Mouse (Mus musculus) adrenal gland, postnatal 10 days (tissue): ENCODE measurements around the gene Ttc16. TPM values are rescaled to one million over a fixed set of nuclear protein-coding genes. Genes with fewer than 3 reads are reported as not detected.

Experiments used
- DNase-seq: peaks from one replicate; pipeline ENCODE4 v3.0.0; 2021; ENCODE audit warnings: mixed read lengths
- total RNA-seq, 2 experiments: library from RNA; stranded (reverse); gene quantifications; 2 replicates each; pipeline ENCODE4 v1.2.3; 2021

The Ttc16 gene
- total RNA-seq, 2 experiments from 2014 or later, result 0.15 TPM; not detected in 1

DNA sequence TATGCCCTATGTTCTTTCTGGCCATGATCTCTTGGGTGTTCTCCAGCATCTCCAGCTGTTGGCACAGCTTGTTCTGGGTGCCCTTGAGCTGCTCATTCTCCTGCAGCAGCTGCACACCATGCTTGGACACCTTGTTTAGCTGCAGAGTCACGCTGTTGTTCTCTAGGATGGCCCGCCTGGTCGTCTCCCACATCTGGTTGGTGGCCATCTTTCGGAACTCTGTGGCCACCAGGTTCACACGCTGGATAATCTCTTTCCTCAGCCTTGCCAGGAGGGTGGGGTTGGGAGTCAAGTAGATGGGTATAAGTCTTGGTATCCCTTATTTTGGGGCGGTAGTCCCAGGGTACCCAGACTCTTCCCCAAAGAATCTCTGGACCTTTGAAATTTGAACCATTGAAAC is 4.3 kb upstream of the Ttc16 start:
- no peak for DNase-seq

DNA sequence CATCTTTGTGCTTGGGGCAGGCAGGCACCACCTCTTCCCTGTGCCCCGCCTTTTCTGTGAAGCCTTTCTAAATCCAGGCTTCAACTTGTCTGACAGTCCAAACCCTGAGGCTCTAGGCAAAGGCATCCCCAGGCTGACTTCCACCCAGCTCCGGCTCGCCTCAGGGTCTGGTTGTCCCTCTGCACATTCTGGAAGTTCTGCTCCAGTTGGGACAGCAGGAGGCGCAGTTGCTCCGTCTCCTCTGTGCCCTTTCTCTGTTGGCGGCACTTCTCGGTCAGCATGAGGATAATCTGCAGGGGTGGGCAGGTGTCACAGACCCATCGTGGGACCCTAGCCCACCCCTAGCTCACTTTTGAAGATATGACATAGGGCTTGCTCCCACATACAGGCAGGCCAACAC is 3.7 kb upstream of the Ttc16 start:
- DNase-seq, result peak; percentile 78

GRCm38 (mm10) chr2:32778081-32778480 is 2.6 kb upstream of the Ttc16 start:
- no peak for DNase-seq

DNA sequence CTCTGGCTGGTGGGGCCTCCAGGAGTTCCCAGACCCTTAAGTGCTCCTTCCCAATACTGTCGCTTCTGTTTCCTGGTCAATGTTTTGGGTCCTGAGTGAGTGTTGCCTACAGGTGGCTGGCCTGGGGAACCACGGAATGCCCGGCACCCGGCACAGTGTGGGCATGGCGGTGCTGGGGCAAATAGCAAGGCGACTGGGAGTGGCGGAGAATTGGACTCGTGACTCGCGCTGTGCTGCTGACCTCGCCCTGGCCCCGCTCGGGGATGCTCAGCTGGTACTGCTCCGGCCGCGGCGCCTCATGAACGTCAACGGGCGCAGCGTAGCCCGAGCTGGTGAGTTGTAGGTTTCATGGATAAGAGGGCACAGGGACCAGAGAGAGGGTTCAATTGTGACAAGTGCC is 759 bp upstream of the Ttc16 start:
- DNase-seq, result no peak

DNA sequence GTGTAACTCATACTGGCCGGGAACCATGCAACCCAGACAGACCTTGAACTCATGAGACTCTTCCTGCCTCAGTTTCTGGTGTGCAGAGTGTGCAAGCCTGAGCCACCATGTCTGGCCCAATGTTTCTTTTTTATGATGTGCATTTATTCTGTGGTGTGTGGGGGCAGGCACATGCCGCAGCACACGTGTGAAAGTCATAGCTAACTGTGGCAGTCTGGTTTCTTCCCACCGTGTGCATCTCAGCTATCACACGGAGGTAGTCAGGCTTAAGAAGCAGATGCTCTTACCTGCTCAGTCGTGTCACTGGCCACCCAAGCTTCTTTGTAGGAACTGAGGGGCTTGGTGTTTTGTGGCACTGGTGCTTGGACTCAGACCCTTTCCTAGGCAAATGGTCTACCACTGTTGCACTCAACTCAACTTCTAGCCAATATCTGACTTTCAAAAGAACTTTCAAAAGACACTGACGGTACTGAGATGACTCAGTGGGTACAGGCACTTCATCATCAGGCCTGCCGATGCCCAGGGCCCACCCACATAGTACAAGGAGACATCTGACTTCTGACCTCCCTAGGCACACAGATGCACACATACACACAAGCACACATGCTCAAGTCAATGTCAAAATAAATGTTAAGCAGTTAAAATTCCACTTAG is 2.7 kb downstream of the Ttc16 start:
- DNase-seq, result no peak

DNA sequence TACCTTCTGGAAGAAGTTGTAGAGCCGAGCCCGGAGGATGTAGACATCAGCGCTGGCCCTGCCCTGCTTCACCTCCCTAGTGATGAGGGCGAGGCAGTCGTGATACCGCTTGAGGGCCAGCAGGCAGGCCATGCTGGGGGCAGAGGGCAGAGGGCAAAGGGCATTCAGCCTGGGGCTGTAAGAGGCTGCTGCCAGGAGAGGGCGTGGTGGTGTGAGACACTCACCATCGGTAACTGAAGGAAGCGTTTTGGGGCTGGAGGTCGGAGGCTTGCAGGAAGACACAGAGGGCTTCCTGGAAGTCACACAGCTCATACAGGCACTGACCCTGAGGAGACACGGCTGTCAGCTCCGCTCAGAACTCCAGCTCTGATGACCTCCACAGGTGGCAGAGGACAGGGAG is 3.5 kb downstream of the Ttc16 start:
- DNase-seq, result no peak

DNA sequence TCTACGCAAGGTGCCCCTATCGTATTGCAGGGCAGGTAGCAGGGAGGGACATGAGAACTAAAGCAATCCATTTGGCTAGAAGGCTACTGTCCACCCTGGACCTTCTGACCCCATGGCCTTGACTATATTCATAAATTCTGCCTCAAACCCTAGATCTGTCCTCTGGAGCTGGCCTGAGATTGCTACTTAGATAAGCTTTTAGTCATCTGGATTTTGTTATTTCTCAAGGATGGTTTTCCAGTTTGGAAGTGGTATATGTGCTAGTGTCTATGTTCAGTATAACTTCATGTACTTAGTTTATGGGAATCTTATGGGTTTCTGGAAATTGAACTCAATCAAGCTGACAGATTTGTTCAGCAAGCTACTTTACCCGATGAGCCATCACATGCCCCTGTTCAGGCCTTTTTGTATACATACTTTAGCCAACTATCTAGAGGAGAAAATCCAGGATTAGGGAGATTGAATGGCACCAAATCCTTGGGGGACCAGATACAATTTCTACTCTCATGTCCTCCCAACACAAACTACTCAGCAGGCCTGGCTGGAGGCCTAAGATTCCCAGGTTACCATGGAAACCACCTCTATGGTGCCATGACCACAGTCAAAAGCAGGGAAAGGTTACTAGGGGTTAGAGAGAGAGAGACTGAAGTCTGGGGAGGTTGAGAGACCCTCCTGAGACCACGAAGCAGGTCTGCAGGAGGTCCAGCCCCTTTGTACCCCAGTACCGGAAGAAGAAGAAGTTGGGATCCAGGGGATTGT is 5.9 kb downstream of the Ttc16 start:
- DNase-seq, result no peak

GRCm38 (mm10) chr2:32768661-32769285 is 6.7 kb downstream of the Ttc16 start:
- no peak for DNase-seq

GRCm38 (mm10) chr2:32767241-32767640 is 8.2 kb downstream of the Ttc16 start:
- DNase-seq, result no peak

DNA sequence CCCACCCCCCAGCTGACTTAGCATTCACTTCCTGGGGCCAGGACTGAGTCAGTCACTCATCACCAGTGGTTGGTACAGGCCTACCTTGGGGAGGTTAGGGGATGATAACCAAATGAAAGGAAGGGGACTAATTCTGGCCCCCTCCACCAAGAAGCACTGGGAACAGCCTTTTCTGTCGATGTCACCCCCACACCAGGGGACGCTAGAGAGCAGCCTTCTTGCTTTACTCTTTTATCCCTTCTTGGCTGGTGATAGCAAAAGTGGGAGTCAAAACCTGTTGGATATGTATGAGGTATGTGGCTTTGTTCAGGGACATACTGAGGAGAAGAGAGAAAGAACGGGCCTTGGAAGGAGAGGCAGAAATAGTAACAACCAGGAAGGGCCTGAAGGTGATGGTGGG is 12.1 kb downstream of the Ttc16 start:
- DNase-seq, result no peak

GRCm38 (mm10) chr2:32761859-32762258 is 13.6 kb downstream of the Ttc16 start:
- no peak for DNase-seq

DNA sequence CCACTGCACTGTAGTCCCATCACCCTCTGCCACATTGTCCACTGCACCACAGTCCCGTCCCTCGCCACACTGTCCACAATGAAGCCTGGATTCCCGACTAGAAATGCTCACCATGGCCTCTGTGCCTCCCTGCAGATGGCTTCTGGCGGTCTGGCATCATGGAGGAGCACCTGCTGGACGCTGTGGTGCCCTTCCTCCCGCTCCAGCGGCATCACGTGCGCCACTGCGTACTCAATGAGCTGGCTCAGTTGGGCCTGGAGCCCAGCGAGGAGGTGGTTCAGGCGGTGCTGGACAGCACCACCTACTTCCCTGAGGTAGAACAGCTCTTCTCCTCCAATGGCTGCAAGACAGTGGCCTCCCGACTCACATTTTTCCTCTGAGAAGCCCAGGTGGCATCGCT is 14.1 kb downstream of the Ttc16 start:
- DNase-seq, result no peak

- DNase-seq, result no peak
These were observed 16.4 kb downstream of the Ttc16 start for GRCm38 (mm10) chr2:32759001-32759400.

GRCm38 (mm10) chr2:32758503-32758902 is 16.9 kb downstream of the Ttc16 start:
- no peak for DNase-seq

- peak; percentile 98 for DNase-seq
These were observed 18.2 kb downstream of the Ttc16 start, which contains the start of gene Tor2a for GRCm38 (mm10) chr2:32757056-32757845. Tor2a (plus strand) TSS chr2:32757234.

GRCm38 (mm10) chr2:32756674-32757055 is 18.8 kb downstream of the Ttc16 start:
- no peak for DNase-seq

DNA sequence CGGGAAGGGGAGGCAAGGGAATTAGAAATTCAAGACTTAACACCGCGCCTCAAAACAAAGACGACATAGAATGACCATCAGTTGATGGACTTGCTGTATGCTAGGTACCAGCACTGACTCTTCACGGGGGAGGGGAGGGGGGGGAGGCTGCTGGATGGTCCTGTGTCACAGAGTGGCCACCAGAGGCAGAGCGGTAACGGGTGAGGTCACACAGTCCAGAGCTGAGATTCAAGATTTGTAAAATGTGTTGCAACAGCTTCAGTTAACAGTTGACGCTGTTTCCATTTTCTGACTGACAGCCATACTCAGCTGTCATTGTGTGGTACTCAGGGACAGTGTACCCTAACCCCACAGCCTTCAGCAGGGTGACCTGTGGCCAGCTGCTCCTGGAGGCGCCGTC is 23.3 kb downstream of the Ttc16 start:
- no peak for DNase-seq

DNA sequence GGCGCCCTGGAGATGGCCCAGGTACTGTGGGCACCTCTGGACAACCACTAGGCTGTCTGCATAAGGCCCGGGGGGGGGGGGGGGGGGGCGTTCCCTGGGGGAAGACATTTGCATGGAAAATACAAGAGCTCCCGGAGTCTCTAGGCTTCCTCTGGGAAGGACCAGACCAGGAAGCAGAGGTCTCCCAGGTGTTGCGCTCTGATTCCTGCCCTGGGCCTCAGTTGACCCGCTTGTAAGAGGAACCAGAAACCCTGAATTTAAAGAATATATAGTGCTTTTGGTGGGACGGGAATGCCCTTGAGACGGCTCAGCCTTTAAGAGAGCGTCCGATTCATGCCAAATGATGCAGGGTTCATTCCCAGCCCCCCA is 23.8 kb downstream of the Ttc16 start:
- DNase-seq, result no peak

DNA sequence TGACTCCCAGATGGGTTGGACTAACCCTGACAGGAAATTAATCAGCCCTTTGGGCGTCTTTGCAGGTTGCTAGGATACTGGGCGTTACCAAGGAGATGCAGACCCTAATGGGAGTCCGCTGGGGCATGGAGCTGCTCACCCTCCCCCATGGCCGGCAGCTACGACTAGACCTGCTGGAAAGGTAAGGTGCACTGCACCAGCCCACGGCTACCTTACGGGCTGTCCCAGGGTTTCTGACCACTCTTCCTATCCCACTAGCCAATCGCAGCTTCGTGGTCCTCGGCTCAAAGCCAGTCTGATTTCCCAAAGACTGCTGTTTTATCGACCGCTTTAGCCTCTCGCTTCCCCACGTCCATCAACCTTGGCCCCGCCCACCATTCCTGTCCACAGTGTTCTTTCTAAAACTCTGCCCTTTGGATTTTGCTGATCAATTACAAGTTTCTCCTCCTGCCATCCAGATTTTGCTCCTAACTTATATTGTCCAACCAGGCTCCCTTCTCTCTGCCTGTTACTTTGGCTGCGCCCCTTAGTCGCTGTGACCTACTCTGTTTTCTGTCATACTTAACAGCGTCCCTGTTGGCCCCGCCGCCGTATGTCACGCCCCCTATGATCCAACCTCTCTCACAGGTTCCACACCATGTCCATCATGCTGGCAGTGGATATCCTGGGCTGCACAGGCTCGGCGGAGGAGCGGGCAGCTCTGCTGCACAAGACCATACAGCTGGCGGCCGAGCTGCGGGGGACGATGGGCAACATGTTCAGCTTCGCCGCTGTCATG is 24.4 kb downstream of the Ttc16 start:
- peak; percentile 79 for DNase-seq

DNA sequence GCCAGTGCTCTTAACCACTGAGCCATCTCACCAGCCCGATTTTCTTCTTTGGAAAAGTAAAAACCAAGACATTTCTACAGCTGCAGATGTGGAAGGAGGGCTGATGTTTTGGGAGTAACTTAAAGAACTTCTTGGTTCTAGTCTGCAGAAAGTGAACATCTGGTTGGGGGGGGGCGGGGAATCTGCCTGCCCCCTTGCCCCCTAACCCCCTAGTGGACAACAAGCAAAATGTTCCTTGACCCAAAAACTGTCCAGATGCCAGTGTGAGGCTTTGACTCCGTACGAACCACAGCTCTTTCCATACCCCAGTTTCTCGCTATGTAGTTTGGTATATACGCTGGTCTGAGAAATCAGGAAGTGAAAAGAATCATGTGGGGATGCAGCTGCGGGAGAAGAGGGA is 25.2 kb downstream of the Ttc16 start:
- DNase-seq, result no peak

GRCm38 (mm10) chr2:32749082-32749481 is 26.4 kb downstream of the Ttc16 start:
- no peak for DNase-seq
